Mouse (Mus musculus) heart, embryonic 15.5 days (tissue): ENCODE measurements around the gene Sall4. TPM values are rescaled to one million over a fixed set of nuclear protein-coding genes. Genes with fewer than 3 reads are reported as not detected.

Experiments
- ATAC-seq: fragments of 200-750 bp; cut with Nextera tagmentation; replicated peaks from 2 replicates; pipeline ENCODE4 v1.8.0; 2017; ENCODE audit warnings: low read depth, moderate TSS enrichment; ENCODE audit not compliant: insufficient number of reproducible peaks, insufficient read depth, low FRiP score
- H3K27ac ChIP-seq: fragments of 300-500 bp; sonication (generic); 2 replicates; pipeline ENCODE4 v1.5.1; 2015; ENCODE audit warnings: mild to moderate bottlenecking, inconsistent platforms
- H3K27me3 ChIP-seq: fragments of 300-500 bp; sonication (generic); 2 replicates; pipeline ENCODE4 v1.6.1; 2015; ENCODE audit warnings: inconsistent platforms
- H3K36me3 ChIP-seq: fragments of 300-500 bp; sonication (generic); 2 replicates; pipeline ENCODE4 v1.6.1; 2015; ENCODE audit warnings: mild to moderate bottlenecking, inconsistent platforms
- H3K4me1 ChIP-seq: fragments of 300-500 bp; sonication (generic); replicated peaks from 2 replicates; pipeline ENCODE4 v1.6.1; 2015; ENCODE audit warnings: inconsistent platforms
- H3K4me2 ChIP-seq: fragments of 300-500 bp; sonication (generic); 2 replicates; pipeline ENCODE4 v1.6.1; 2015; ENCODE audit warnings: inconsistent platforms, mild to moderate bottlenecking, moderate library complexity
- H3K4me3 ChIP-seq: fragments of 300-500 bp; sonication (generic); 2 replicates; pipeline ENCODE4 v1.5.1; 2015; ENCODE audit warnings: mild to moderate bottlenecking, inconsistent platforms
- H3K9ac ChIP-seq: fragments of 300-500 bp; sonication (generic); 2 replicates; pipeline ENCODE4 v1.6.1; 2015; ENCODE audit warnings: mild to moderate bottlenecking, inconsistent platforms
- H3K9me3 ChIP-seq: fragments of 300-500 bp; sonication (generic); replicated peaks from 2 replicates; pipeline ENCODE4 v1.6.1; 2016; ENCODE audit warnings: inconsistent platforms
- WGBS: fragments of 180-500 bp; shearing (Covaris S2); methylation state at CpG from one replicate; pipeline ENCODE4 v1.1.7; 2015; ENCODE audit warnings: mixed read lengths; 5-methylcytosine and 5-hydroxymethylcytosine counted together
- polyA plus RNA-seq: library from polyadenylated mRNA; unstranded; fragments of >200 nt; fragmentation: Nextera tagmentation; extraction: Ambion mirVana; gene quantifications from 2 replicates; pipeline ENCODE4 v1.2.1, GENCODE M21; 2015

Gene Sall4
- polyA plus RNA-seq: 0.87 and 1.0 TPM in 2 replicates

- Histone ChIP-seq H3K9ac (peak within 1 kb of the TSS; percentile 61), H3K27ac (peak within 1 kb of the TSS; percentile 72)
These were observed at the start of gene Sall4 for GRCm38 (mm10) chr2:168767582-168767981. Gene Sall4 (minus strand): TSS chr2:168767943.

GRCm38 (mm10) chr2:168813243-168813642 lies 45.5 kb upstream of the Sall4 start:
- Histone ChIP-seq H3K9ac (no peak overlapping the region), H3K27ac (no peak overlapping the region), H3K36me3 (no peaks in the 10 kb centered on the region), H3K9me3 (no peaks in the 10 kb centered on the region), H3K4me3 (no peak overlapping the region), H3K27me3 (peaks cover 12% of the 10 kb centered on the region; the same call in 1 of the 2 replicates), H3K4me1 (no peaks in the 10 kb centered on the region), H3K4me2 (no peak overlapping the region)
- no peak for ATAC-seq
- WGBS: 36% methylated on average over 6 of the region's 6 CpGs

More at GRCm38 (mm10) chr2:168767582-168767981, at the start of gene Sall4:
- no peaks in the 10 kb centered on the region for H3K9me3 ChIP-seq
- 16% methylated on average over 10 of the region's 10 CpGs for WGBS
- H3K27me3 ChIP-seq: peaks cover 70% of the 10 kb centered on the region
- peaks cover 29% of the 10 kb centered on the region for H3K4me1 ChIP-seq
- no peaks in the 10 kb centered on the region for H3K36me3 ChIP-seq
- peak within 1 kb of the TSS; percentile 90 for H3K4me2 ChIP-seq
- no peak for ATAC-seq
- H3K4me3 ChIP-seq: peak within 1 kb of the TSS; percentile 61

DNA sequence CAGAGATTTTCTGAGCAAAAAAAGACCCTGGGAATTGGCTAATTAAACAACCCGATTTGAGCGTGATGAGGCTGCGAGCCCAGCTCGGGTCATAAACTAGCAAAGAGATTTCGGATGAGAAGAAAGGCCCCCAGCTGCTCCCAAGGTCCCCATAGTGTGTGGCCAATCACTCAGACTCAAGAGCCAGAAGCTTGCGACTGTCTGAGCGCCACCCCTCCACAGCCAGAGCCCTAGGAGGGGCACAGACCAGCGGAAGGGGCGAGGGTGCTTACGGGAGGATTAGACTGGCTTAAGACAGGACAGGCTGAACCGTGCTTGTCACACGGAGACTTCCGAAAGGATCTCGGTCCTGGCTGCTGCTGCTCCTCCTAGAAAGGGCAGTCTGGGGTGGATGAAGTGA lies 42.2 kb upstream of the Sall4 start:
- ATAC-seq: no peak
- Histone ChIP-seq H3K4me3 (no peak overlapping the region), H3K9me3 (no peaks in the 10 kb centered on the region), H3K27me3 (peaks cover 12% of the 10 kb centered on the region; the same call in 1 of the 2 replicates), H3K27ac (no peak overlapping the region), H3K36me3 (no peaks in the 10 kb centered on the region), H3K9ac (no peak overlapping the region), H3K4me2 (0 out of 2 replicates have a peak overlapping the region, but pooled peaks have one; percentile 18), H3K4me1 (no peaks in the 10 kb centered on the region)
- 17% methylated on average over 14 of the region's 14 CpGs for WGBS

DNA sequence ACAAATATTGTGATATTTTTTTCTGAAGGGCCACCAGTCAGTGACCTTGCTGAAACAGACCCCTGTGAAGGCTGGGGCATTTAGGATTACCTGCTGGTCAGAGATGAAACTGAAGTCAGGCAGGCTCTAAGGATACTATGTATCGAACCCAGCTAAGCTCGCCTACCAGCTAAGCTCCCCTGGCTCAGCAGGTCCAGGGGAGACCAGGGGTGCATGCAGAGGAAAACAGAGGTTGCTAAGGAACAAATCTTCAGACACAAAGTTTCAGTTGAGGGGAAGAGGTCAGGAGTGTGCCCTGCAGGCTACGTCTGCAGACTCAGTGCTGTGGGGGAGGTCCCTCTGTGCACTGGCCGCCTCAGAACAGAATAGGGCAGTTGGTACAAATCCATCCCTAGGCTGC lies 39.9 kb upstream of the Sall4 start:
- Histone ChIP-seq H3K4me2 (no peak overlapping the region), H3K9ac (no peak overlapping the region), H3K9me3 (no peaks in the 10 kb centered on the region), H3K36me3 (no peaks in the 10 kb centered on the region), H3K27me3 (peaks cover 12% of the 10 kb centered on the region; the same call in 1 of the 2 replicates), H3K4me1 (no peaks in the 10 kb centered on the region), H3K4me3 (no peak overlapping the region), H3K27ac (no peak overlapping the region)
- ATAC-seq: no peak
- 65% methylated on average over 4 of the region's 4 CpGs for WGBS

DNA sequence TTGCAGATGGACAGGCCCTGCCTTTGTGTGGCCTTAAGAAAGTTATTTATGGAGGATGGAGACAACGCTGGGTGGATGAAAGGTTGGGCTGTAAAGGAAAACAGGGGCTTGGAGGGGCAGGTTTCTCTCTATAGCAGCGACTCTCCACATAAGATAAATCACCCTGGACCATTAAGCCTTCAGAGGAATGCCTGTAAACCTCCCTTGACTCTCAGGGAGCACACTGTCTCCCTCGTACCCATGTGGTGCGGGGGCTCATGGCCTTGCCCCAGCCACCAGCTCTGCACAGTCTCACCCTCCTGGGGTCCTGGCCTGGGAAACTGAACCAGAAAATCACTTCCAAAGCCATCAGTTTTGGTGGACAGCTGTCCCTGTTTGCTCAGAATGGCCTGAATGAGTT lies 36.1 kb upstream of the Sall4 start:
- no peak overlapping the region for H3K4me2 ChIP-seq
- no peak overlapping the region for H3K9ac ChIP-seq
- no peak overlapping the region for H3K27ac ChIP-seq
- H3K4me3 ChIP-seq: no peak overlapping the region
- no peak for ATAC-seq
- H3K4me1 ChIP-seq: no peaks in the 10 kb centered on the region
- H3K27me3 ChIP-seq: no peaks in the 10 kb centered on the region
- H3K36me3 ChIP-seq: no peaks in the 10 kb centered on the region
- WGBS: 69% methylated on average over 4 of the region's 4 CpGs
- H3K9me3 ChIP-seq: no peaks in the 10 kb centered on the region

DNA sequence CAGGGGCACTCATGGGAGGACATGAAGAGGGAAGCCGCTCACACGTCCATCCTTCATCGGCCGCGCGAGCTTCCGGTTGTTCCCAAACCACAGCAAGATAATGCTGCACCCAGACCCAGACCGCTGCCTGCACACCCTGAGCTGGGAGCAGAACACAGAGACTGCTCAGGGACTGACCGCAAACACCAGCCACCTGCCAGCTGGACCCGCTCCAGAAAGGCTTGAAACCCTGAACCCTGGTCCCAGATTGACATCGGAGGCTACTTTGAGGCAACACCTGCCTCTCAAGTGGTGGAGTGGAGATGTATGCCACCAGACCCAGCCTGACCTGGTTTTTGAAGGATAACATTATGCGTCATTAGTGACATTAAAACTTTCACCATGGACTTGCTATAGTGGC lies 31.6 kb upstream of the Sall4 start:
- H3K9ac ChIP-seq: no peak overlapping the region
- H3K36me3 ChIP-seq: no peaks in the 10 kb centered on the region
- no peaks in the 10 kb centered on the region for H3K9me3 ChIP-seq
- no peaks in the 10 kb centered on the region for H3K4me1 ChIP-seq
- no peak overlapping the region for H3K4me2 ChIP-seq
- WGBS: 76% methylated on average over 12 of the region's 12 CpGs
- no peak for ATAC-seq
- no peak overlapping the region for H3K27ac ChIP-seq
- H3K27me3 ChIP-seq: no peaks in the 10 kb centered on the region
- H3K4me3 ChIP-seq: no peak overlapping the region

- no peaks in the 10 kb centered on the region for H3K36me3 ChIP-seq
- no peak for ATAC-seq
- WGBS: 63% methylated on average over 7 of the region's 7 CpGs
- H3K4me3 ChIP-seq: no peak overlapping the region
- no peak overlapping the region for H3K4me2 ChIP-seq
- no peaks in the 10 kb centered on the region for H3K4me1 ChIP-seq
- H3K9me3 ChIP-seq: no peaks in the 10 kb centered on the region
- no peaks in the 10 kb centered on the region for H3K27me3 ChIP-seq
- no peak overlapping the region for H3K9ac ChIP-seq
- H3K27ac ChIP-seq: no peak overlapping the region
These were observed 31.2 kb upstream of the Sall4 start for GRCm38 (mm10) chr2:168798921-168799320.

DNA sequence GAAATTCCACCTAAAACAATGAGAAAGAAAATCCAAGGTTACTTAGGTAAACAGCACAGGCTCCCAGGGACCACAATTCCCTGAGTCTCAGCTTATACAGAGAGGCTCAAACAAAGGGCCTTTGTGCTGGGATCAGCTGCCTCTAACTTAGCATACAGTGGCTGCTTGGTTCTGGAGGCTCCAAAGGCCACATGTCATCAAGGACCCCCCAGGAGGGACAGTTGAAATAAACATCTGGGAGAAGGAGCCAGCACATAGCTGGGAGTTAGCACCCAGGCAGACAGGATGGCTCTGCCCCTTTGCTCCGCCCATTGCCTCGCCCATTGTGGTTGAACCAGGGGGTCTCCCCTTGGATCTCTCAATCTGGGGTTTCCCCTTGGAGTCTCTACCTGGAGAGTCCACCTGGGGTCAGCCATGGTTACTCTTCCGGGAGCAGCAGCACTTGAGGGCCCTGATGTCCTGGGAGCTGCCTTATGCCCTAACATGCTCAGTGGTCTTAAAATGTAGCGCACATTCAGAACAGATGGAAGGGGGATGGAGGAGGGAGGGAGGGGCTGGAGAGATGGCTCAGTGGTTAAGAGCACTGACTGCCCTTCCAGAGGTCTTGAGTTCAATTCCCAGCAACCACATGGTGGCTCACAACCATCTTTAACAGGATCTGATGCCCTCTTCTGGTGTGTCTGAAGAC lies 23.5 kb upstream of the Sall4 start:
- H3K4me3 ChIP-seq: no peak overlapping the region
- ATAC-seq: no peak
- H3K27me3 ChIP-seq: no peaks in the 10 kb centered on the region
- H3K9ac ChIP-seq: no peak overlapping the region
- H3K4me2 ChIP-seq: no peak overlapping the region
- H3K27ac ChIP-seq: no peak overlapping the region
- no peaks in the 10 kb centered on the region for H3K4me1 ChIP-seq
- WGBS: 60% methylated on average over 4 of the region's 4 CpGs
- no peaks in the 10 kb centered on the region for H3K36me3 ChIP-seq
- H3K9me3 ChIP-seq: no peaks in the 10 kb centered on the region

DNA sequence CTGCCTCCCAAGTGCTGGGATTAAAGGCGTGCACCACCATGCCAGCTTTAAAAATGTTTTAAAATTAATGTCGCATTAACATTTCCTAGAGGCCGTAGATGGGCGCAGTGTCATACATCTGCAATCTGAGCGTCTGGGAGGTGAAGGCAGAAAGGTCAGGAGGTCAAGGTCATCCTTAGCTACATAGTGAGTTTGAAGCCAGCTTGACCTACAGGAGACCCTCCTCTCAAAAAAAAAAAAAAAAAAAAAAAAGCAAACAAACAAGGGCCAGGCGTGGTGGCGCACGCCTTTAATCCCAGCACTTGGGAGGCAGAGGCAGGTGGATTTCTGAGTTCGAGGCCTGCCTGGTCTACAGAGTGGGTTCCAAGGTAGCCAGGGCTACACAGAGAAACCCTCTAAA lies 18.4 kb upstream of the Sall4 start:
- ATAC-seq: no peak
- 82% methylated on average over 9 of the region's 9 CpGs for WGBS
- Histone ChIP-seq H3K4me2 (no peak overlapping the region), H3K27ac (no peak overlapping the region), H3K4me1 (no peaks in the 10 kb centered on the region), H3K9ac (no peak overlapping the region), H3K4me3 (no peak overlapping the region), H3K36me3 (no peaks in the 10 kb centered on the region), H3K27me3 (no peaks in the 10 kb centered on the region), H3K9me3 (no peaks in the 10 kb centered on the region)

- Histone ChIP-seq H3K27me3 (no peaks in the 10 kb centered on the region), H3K36me3 (no peaks in the 10 kb centered on the region), H3K27ac (no peak overlapping the region), H3K4me3 (no peak overlapping the region), H3K4me1 (no peaks in the 10 kb centered on the region), H3K9me3 (no peaks in the 10 kb centered on the region), H3K4me2 (no peak overlapping the region), H3K9ac (no peak overlapping the region)
- WGBS: 42% methylated on average over 9 of the region's 9 CpGs
- ATAC-seq: no peak
These were observed 12.9 kb upstream of the Sall4 start for GRCm38 (mm10) chr2:168780596-168780995.

DNA sequence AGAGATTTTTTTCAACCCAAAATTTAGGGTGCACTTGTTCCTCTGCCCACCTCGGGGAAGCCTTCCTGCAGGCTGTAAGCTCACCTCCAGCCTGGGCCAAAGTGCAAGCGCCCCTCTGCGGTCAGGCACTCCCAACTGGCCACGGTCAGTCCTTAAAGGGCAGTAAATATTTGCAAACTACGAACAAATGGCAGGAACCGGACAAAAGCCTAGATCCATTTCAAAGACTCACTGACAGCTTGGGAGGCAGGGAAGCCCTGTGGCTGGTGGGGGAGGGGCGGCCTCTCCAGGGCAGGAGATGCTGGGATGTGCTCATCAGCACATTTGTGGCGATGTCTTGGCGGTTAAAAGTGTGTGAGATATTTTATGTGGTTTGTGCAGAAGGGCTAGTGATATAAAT lies 12.3 kb upstream of the Sall4 start:
- Histone ChIP-seq H3K4me2 (no peak overlapping the region), H3K27ac (no peak overlapping the region), H3K9ac (no peak overlapping the region), H3K36me3 (no peaks in the 10 kb centered on the region), H3K27me3 (no peaks in the 10 kb centered on the region), H3K4me1 (no peaks in the 10 kb centered on the region), H3K9me3 (no peaks in the 10 kb centered on the region), H3K4me3 (no peak overlapping the region)
- 21% methylated on average over 9 of the region's 9 CpGs for whole genome bisulfite sequencing
- ATAC-seq: no peak

GRCm38 (mm10) chr2:168777481-168777880 lies 9.7 kb upstream of the Sall4 start:
- H3K4me3 ChIP-seq: no peak overlapping the region
- no peaks in the 10 kb centered on the region for H3K36me3 ChIP-seq
- no peaks in the 10 kb centered on the region for H3K4me1 ChIP-seq
- H3K27me3 ChIP-seq: no peaks in the 10 kb centered on the region
- no peak overlapping the region for H3K27ac ChIP-seq
- H3K4me2 ChIP-seq: no peak overlapping the region
- no peak overlapping the region for H3K9ac ChIP-seq
- no peaks in the 10 kb centered on the region for H3K9me3 ChIP-seq
- no peak for ATAC-seq
